Mouse (Mus musculus): ENCODE measurements at regions not wholly inside any gene's neighbourhood (a gene's known extent, or its start where the extent isn't known, plus 50 kb on each side); places are given as distances from the start of the nearest gene placed in this dataset.

DNA sequence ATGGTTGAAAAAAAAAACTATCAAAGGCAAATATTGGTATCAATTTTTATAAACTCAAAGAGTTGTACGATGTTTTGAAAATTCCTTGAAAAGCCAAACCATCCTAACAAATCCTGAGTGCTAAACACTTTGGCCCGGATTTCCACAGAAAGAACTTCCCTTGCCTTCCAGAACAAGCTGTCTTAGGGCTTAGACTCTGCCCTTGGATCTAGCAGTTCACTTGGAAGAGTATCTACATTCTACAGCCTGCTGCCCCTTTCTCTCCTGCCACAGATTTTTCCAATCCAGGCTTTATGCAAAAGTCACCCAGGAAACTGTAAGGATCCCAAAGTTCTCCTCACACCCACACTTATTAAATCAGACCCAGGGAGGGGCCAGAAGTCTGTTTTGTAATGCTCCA, 57.6 kb upstream of the Gdf10 start:
- TF ChIP-seq EP300 (IDR thresholded peaks at IDR 0.05; ENCODE audit: low read depth) (no peak), CTCF (IDR thresholded peaks at IDR 0.05; ENCODE audit: low read depth) (no peak)
